Mouse (Mus musculus): ENCODE measurements around the gene Rfc1.

DNA sequence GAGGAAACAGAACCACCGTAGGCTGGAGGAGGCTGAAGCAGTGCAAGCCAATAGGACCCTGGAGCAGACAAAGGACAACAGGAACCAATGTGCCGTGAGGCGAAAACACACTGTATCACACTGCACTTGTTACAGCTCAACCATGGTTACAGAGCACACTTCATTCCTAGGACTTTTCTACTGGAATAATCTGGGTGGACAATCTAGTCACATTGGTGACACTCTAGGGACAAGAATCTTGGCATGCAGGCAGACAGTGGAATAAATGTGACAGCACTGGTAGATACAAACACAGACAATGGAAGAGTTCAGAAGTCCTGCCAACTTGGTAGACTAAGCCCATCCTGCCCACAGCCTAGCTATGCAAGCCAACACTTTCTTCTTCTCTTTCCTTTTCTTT lies 54.3 kb downstream of the Rfc1 start:
- TF ChIP-seq POLR2A (IDR thresholded peaks at IDR 0.05; ENCODE audit: borderline replicate concordance, extremely low read depth, low read depth, low read length) (no peak), CTCF (IDR thresholded peaks at IDR 0.05; ENCODE audit: insufficient read depth, low read length) (no peak)
